ENCODE assay signal across 30 mouse cellular contexts in genomic region chr8:75226773-75227172, GRCm38 (mm10). TPM values are rescaled to one million over a fixed set of nuclear protein-coding genes. Genes with fewer than 3 reads are reported as not detected.
DNase-seq lines count a peak whose midpoint lies in the region; ATAC-seq and TF ChIP-seq lines count a peak whose summit lies in the region.
"Had no signal": no experiment of that assay in that cellular context is flagged by ENCODE, and none has a peak within 500 bp of the region (broad histone marks: within the 10 kb centered on the region; RNA-seq: fewer than 3 reads in every experiment).

No protein-coding gene starts in this region.

- no peak overlapping the region for H3K27ac ChIP-seq in forebrain, embryonic 10.5 days
- no peak overlapping the region for H3K27ac ChIP-seq in forebrain, embryonic 14.5 days (ENCODE audit: low read depth, low read length)
- no peak overlapping the region for H3K27ac ChIP-seq in CH12.LX (ENCODE audit: insufficient read depth, low read depth)
- H3K27ac ChIP-seq in neural tube, embryonic 15.5 days (replicated peaks): no peak overlapping the region
- H3K27ac ChIP-seq: embryonic facial prominence, embryonic 10.5 days; embryonic facial prominence, embryonic 13.5 days; gastrocnemius, adult 2 months; heart, embryonic 15.5 days; hindbrain, embryonic 10.5 days; hindbrain, embryonic 13.5 days had no signal

- no peak for TF ChIP-seq CTCF in CH12.LX (conservative IDR thresholded peaks at IDR 0.05 in 1 of 2, IDR thresholded peaks at IDR 0.05 in 1 of 2; ENCODE audit: low read depth in 2 of 2, low read length in 2 of 2)

- in situ Hi-C loops in CH12.LX (cut with MboI; ENCODE audit: low pct_ligation_motif_present, low pct_unique_long_range_greater_than_20kb, low sequenced_read_pairs): loop anchor here (25.0 kb wide), 1 partner anchor 89 kb away; no protein-coding TSS in a partner anchor

- peak; percentile 6 for DNase-seq in forebrain, embryonic 10.5 days (ENCODE audit: extremely low spot score, low spot score)
- no peak for DNase-seq in forebrain, embryonic 14.5 days (ENCODE audit: low spot score)
- DNase-seq in CH12.LX (ENCODE audit: extremely low read depth): no peak
- DNase-seq: adrenal gland, adult 8-10 months; adrenal gland, postnatal 25 days; B cell, adult 2 months; cerebellum, adult 18-20 months; cerebellum, adult 9-10 months; cerebellum, postnatal 14 days; gastrocnemius, adult 2 months; gastrocnemius, postnatal 14 days; heart, adult 18-20 months; heart, postnatal 10 days; heart, postnatal 36 days; kidney, adult 2 months had no signal

- no peak overlapping the region for H3K9ac ChIP-seq in forebrain, embryonic 14.5 days (ENCODE audit: low read length)
- no peak overlapping the region for H3K9ac ChIP-seq in CH12.LX (ENCODE audit: insufficient read depth, low read depth)
- no peak overlapping the region for H3K9ac ChIP-seq in neural tube, embryonic 15.5 days (replicated peaks)
- H3K9ac ChIP-seq: embryonic facial prominence, embryonic 13.5 days; heart, embryonic 12.5 days; heart, embryonic 15.5 days; hindbrain, embryonic 13.5 days had no signal

- no peaks in the 10 kb centered on the region for H3K36me3 ChIP-seq in forebrain, embryonic 10.5 days (replicated peaks)
- H3K36me3 ChIP-seq in forebrain, embryonic 14.5 days (ENCODE audit: control insufficient read depth, insufficient read depth, low read length): no peaks in the 10 kb centered on the region
- no peaks in the 10 kb centered on the region for H3K36me3 ChIP-seq in CH12.LX (replicated peaks in 1 of 2; ENCODE audit: control insufficient read depth in 1 of 2, insufficient read depth in 1 of 2, low read length in 1 of 2)
- H3K36me3 ChIP-seq in neural tube, embryonic 15.5 days: no peaks in the 10 kb centered on the region
- H3K36me3 ChIP-seq: embryonic facial prominence, embryonic 10.5 days; embryonic facial prominence, embryonic 13.5 days; heart, embryonic 12.5 days; heart, embryonic 15.5 days; hindbrain, embryonic 10.5 days; hindbrain, embryonic 13.5 days had no signal

- no peak for TF ChIP-seq POLR2A in CH12.LX (IDR thresholded peaks at IDR 0.05; ENCODE audit: low read depth, low read length)

- no peaks in the 10 kb centered on the region for H3K9me3 ChIP-seq in forebrain, embryonic 10.5 days
- no peaks in the 10 kb centered on the region for H3K9me3 ChIP-seq in forebrain, embryonic 14.5 days (replicated peaks; ENCODE audit: control insufficient read depth, low read length)
- no peaks in the 10 kb centered on the region for H3K9me3 ChIP-seq in CH12.LX (replicated peaks; ENCODE audit: low read length)
- H3K9me3 ChIP-seq in neural tube, embryonic 15.5 days (replicated peaks): no peaks in the 10 kb centered on the region
- H3K9me3 ChIP-seq: embryonic facial prominence, embryonic 10.5 days; embryonic facial prominence, embryonic 13.5 days; heart, embryonic 12.5 days; heart, embryonic 15.5 days; hindbrain, embryonic 10.5 days; hindbrain, embryonic 13.5 days had no signal

- 85% methylated on average over 2 of the region's 2 CpGs for WGBS in forebrain, embryonic 10.5 days
- WGBS in forebrain, embryonic 14.5 days: 76% methylated on average over 2 of the region's 2 CpGs
- 87% methylated on average over 2 of the region's 2 CpGs for WGBS in neural tube, embryonic 15.5 days

- no peaks in the 10 kb centered on the region for H3K79me2 ChIP-seq in CH12.LX (replicated peaks; ENCODE audit: control insufficient read depth, extremely low read depth, insufficient read depth, poor library complexity, severe bottlenecking)

- H3K4me3 ChIP-seq in forebrain, embryonic 10.5 days: no peak overlapping the region
- no peak overlapping the region for H3K4me3 ChIP-seq in forebrain, embryonic 14.5 days (ENCODE audit: low read depth, low read length)
- no peak overlapping the region for H3K4me3 ChIP-seq in CH12.LX (replicated peaks in 1 of 3; ENCODE audit: low read depth in 2 of 3, low read length in 2 of 3, poor library complexity in 1 of 3)
- no peak overlapping the region for H3K4me3 ChIP-seq in neural tube, embryonic 15.5 days (replicated peaks)
- H3K4me3 ChIP-seq: embryonic facial prominence, embryonic 10.5 days; embryonic facial prominence, embryonic 13.5 days; erythroblast, embryonic 14.5 days; gastrocnemius, adult 2 months; heart, embryonic 12.5 days; heart, embryonic 15.5 days; hindbrain, embryonic 10.5 days; hindbrain, embryonic 13.5 days had no signal

- TF ChIP-seq EP300 in CH12.LX (IDR thresholded peaks at IDR 0.05; ENCODE audit: low read length): no peak

- TF ChIP-seq RAD21 in CH12.LX (IDR thresholded peaks at IDR 0.05; ENCODE audit: low read depth, low read length): no peak

- dilution Hi-C loops in CH12.LX (cut with MboI; ENCODE audit: extremely low pct_ligation_motif_present, extremely low pct_unique_long_range_greater_than_20kb, low sequenced_read_pairs): no loop called here

- H3K4me1 ChIP-seq in forebrain, embryonic 10.5 days: no peaks in the 10 kb centered on the region
- no peaks in the 10 kb centered on the region for H3K4me1 ChIP-seq in forebrain, embryonic 14.5 days (ENCODE audit: control insufficient read depth, insufficient read depth, low read length)
- no peaks in the 10 kb centered on the region for H3K4me1 ChIP-seq in CH12.LX (ENCODE audit: control insufficient read depth in 1 of 2, insufficient read depth in 2 of 2)
- no peaks in the 10 kb centered on the region for H3K4me1 ChIP-seq in neural tube, embryonic 15.5 days
- H3K4me1 ChIP-seq: embryonic facial prominence, embryonic 10.5 days; embryonic facial prominence, embryonic 13.5 days; heart, embryonic 15.5 days; hindbrain, embryonic 13.5 days had no signal

- H3K4me2 ChIP-seq in forebrain, embryonic 14.5 days (ENCODE audit: low read length): no peak overlapping the region
- H3K4me2 ChIP-seq in CH12.LX (ENCODE audit: insufficient read depth, low read depth, poor library complexity, severe bottlenecking): peak overlapping the region; percentile 18; the same call in 1 of the 2 replicates
- no peak overlapping the region for H3K4me2 ChIP-seq in neural tube, embryonic 15.5 days
- H3K4me2 ChIP-seq: embryonic facial prominence, embryonic 13.5 days; heart, embryonic 12.5 days; heart, embryonic 15.5 days; hindbrain, embryonic 13.5 days had no signal

- no peaks in the 10 kb centered on the region for H3K27me3 ChIP-seq in forebrain, embryonic 10.5 days (ENCODE audit: poor library complexity, severe bottlenecking)
- H3K27me3 ChIP-seq in forebrain, embryonic 14.5 days (replicated peaks; ENCODE audit: control insufficient read depth, insufficient read depth, low read length): no peaks in the 10 kb centered on the region
- H3K27me3 ChIP-seq in CH12.LX (replicated peaks): peaks cover 4% of the 10 kb centered on the region
- H3K27me3 ChIP-seq in neural tube, embryonic 15.5 days (replicated peaks): no peaks in the 10 kb centered on the region
- H3K27me3 ChIP-seq: embryonic facial prominence, embryonic 13.5 days; heart, embryonic 15.5 days; hindbrain, embryonic 13.5 days had no signal

- no peak for ATAC-seq in forebrain, embryonic 14.5 days
- peak; percentile 79 for ATAC-seq in granulocyte monocyte progenitor cell, adult 5-6 weeks (replicated peaks; ENCODE audit: poor library complexity, severe bottlenecking)
- no peak for ATAC-seq in neural tube, embryonic 15.5 days (ENCODE audit: low FRiP score)
- no peak for ATAC-seq in frontal cortex, adult (ENCODE audit: low TSS enrichment)
- ATAC-seq: activated CD4-positive, CD25-positive, alpha-beta regulatory T cell, adult 4 months; forebrain, embryonic 16.5 days; hindbrain, embryonic 16.5 days; intestine, embryonic 16.5 days had no signal

TF ChIP-seq in CH12.LX, 34 proteins besides CTCF, POLR2A, EP300 and RAD21:
- TF ChIP-seq POLR2AphosphoS2 (IDR thresholded peaks at IDR 0.05; ENCODE audit: low read depth, low read length) (no peak), SIN3A (IDR thresholded peaks at IDR 0.05; ENCODE audit: low read length) (no peak), MXI1 (IDR thresholded peaks at IDR 0.05; ENCODE audit: low read depth, low read length) (no peak), TBP (conservative IDR thresholded peaks at IDR 0.05; ENCODE audit: low read depth, low read length) (no peak), ETS1 (conservative IDR thresholded peaks at IDR 0.05; ENCODE audit: low read depth, low read length) (no peak), MAX (IDR thresholded peaks at IDR 0.05; ENCODE audit: low read length) (no peak), USF2 (conservative IDR thresholded peaks at IDR 0.05; ENCODE audit: low read depth, low read length) (no peak), BHLHE40 (IDR thresholded peaks at IDR 0.05; ENCODE audit: low read depth, low read length) (no peak)

RNA-seq across cellular contexts. Expression of gene Rasd2, which starts 13.0 kb away (rescaled TPM):
- polyA plus RNA-seq in forebrain, embryonic 10.5 days (2016; fragmentation: Nextera tagmentation; extraction: Ambion mirVana): 0.11 and 0.28 TPM in 2 replicates
- 0.52 and 0.94 TPM in 2 replicates for polyA plus RNA-seq in forebrain, embryonic 14.5 days (2014; fragmentation: Nextera tagmentation; extraction: Ambion mirVana)
- total RNA-seq in CH12.LX (2012; rRNA removed): not detected in 2 replicates
- not detected in 2 replicates for total RNA-seq in CH12.LX (2014; rRNA removed)
- not detected in 2 replicates for polyA plus RNA-seq in CH12.LX (2012; ENCODE audit: insufficient read length, low read depth)
- not detected in 2 replicates for total RNA-seq in granulocyte monocyte progenitor cell, adult 5-6 weeks (2014; fragmentation: Nextera tagmentation)
- 0.22 TPM in 1 of 2 replicates, not detected in the other for total RNA-seq in granulocyte monocyte progenitor cell, adult 5-6 weeks (2017)
- 2.9 and 4.4 TPM in 2 replicates for polyA plus RNA-seq in neural tube, embryonic 15.5 days (2015; fragmentation: Nextera tagmentation; extraction: Ambion mirVana)
- total RNA-seq: MEL had no signal
- polyA plus RNA-seq: erythroblast, embryonic 14.5 days had no signal
